Mouse (Mus musculus) stomach, embryonic 14.5 days (tissue): ENCODE results near the gene Proca1. TPM values are rescaled to one million over a fixed set of nuclear protein-coding genes. Genes with fewer than 3 reads are reported as not detected.
A peak's percentile ranks its signal among the peaks of the same experiment; 100 is the strongest.

Source experiments
- ATAC-seq: fragments of 200-750 bp; cut with Nextera tagmentation; 2 replicates; pipeline ENCODE4 v1.8.0; 2017; ENCODE audit warnings: low read depth, moderate TSS enrichment; ENCODE audit not compliant: insufficient number of reproducible peaks, insufficient read depth, low FRiP score
- H3K27ac ChIP-seq: fragments of 300-500 bp; sonication (generic); 2 replicates; pipeline ENCODE4 v1.5.1; 2014; ENCODE audit warnings: mild to moderate bottlenecking, low read length, moderate library complexity, mixed read lengths
- H3K27me3 ChIP-seq: fragments of 300-500 bp; sonication (generic); 2 replicates; pipeline ENCODE4 v1.6.1; 2014; ENCODE audit warnings: low read length, control low read depth, mixed read lengths; ENCODE audit not compliant: control insufficient read depth, insufficient read depth
- H3K36me3 ChIP-seq: fragments of 300-500 bp; sonication (generic); 2 replicates; pipeline ENCODE4 v1.6.1; 2014; ENCODE audit warnings: mild to moderate bottlenecking, control low read depth, low read length, moderate library complexity, mixed read lengths; ENCODE audit not compliant: control insufficient read depth, insufficient read depth
- H3K4me1 ChIP-seq: fragments of 300-500 bp; sonication (generic); 2 replicates; pipeline ENCODE4 v1.6.1; 2014; ENCODE audit warnings: low read length, control low read depth, mixed read lengths; ENCODE audit not compliant: control insufficient read depth, insufficient read depth
- H3K4me2 ChIP-seq: fragments of 300-500 bp; sonication (generic); replicated peaks from 2 replicates; pipeline ENCODE4 v1.6.1; 2014; ENCODE audit warnings: low read depth, low read length, control low read depth
- H3K4me3 ChIP-seq: fragments of 300-500 bp; sonication (generic); 2 replicates; pipeline ENCODE4 v1.5.1; 2014; ENCODE audit warnings: low read depth, low read length, control low read depth
- H3K9ac ChIP-seq: fragments of 300-500 bp; sonication (generic); replicated peaks from 2 replicates; pipeline ENCODE4 v1.6.1; 2014; ENCODE audit warnings: low read depth, mild to moderate bottlenecking, control low read depth, low read length, moderate library complexity, mixed read lengths
- H3K9me3 ChIP-seq: fragments of 300-500 bp; sonication (generic); 2 replicates; pipeline ENCODE4 v1.6.1; 2016; ENCODE audit warnings: low read depth, low read length, control low read depth; ENCODE audit not compliant: control insufficient read depth
- WGBS: fragments of 180-500 bp; shearing (Covaris S2); extraction: QIAGEN DNeasy Blood & Tissue Kit; methylation state at CpG from one replicate; pipeline ENCODE4 v1.1.7; 2014; 5-methylcytosine and 5-hydroxymethylcytosine counted together
- microRNA-seq: library from miRNA; unstranded; fragments of <30 nt; microRNA quantifications from one replicate; pipeline ENCODE4, GENCODE M21; 2016
- polyA plus RNA-seq: library from polyadenylated mRNA; unstranded; fragments of >200 nt; fragmentation: Nextera tagmentation; extraction: Ambion mirVana; gene quantifications from 2 replicates; pipeline ENCODE4 v1.2.1, GENCODE M21; 2014

The Proca1 gene
- polyA plus RNA-seq, 1 experiment from 2014 or later = 2.7 TPM

DNA sequence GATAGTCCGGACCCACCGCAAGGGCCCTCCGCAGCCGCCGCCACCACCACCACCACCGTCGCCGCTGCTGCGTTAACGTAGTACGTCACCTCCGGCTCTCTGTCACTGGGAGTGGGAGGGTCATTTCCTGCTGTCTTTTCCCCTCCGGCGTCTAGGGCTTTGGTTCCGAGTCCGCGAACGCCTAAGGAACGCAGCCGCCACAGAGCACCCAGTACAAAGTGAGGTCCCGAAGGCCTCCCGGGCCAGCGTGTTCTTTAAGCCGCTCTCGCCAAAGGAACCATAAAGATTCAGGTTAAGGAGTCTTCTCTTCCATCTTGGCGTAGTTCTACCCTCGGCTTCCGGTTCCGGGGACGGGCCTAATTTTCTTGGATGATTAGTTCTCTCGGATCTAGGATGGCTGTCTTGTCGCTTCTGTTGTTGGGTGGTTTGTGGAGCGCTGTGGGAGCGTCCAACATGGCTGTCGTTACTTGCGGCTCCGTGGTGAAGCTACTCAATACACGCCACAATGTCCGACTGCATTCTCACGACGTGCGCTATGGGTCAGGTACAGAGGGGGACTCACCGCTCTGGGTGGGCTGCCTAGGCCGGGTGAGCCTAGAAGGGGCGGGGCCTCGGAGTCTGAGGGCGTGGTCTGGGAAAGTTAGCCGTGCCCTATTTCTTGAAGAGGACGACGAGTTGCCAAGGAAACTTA, 52.6 kb downstream of the Proca1 start, which contains the start of the genes Sdf2 and Supt6:
TSS of gene Sdf2 (plus strand) at position 120 of the 691 bp plus-strand sequence.
TSS of gene Supt6 (minus strand) at position 361 of the 691 bp plus-strand sequence.
- peak within 1 kb of the TSS; percentile 97 for H3K27ac ChIP-seq
- no peaks in the 10 kb centered on the region for H3K9me3 ChIP-seq
- H3K27me3 ChIP-seq = no peaks in the 10 kb centered on the region
- H3K36me3 ChIP-seq = peaks cover 3% of the 10 kb centered on the region
- peak within 1 kb of the TSS; percentile 72 for H3K4me2 ChIP-seq
- peaks cover 12% of the 10 kb centered on the region for H3K4me1 ChIP-seq
- WGBS = under 1% methylated on average over 50 of the region's 50 CpGs
- peak within 1 kb of the TSS; percentile 97 for H3K4me3 ChIP-seq
- peak; percentile 89 for ATAC-seq
- H3K9ac ChIP-seq = peak within 1 kb of the TSS; percentile 83

GRCm38 (mm10) chr11:78246318-78247011, 53.3 kb downstream of the Proca1 start:
- Histone ChIP-seq H3K4me1 (peaks cover 12% of the 10 kb centered on the region), H3K27me3 (no peaks in the 10 kb centered on the region), H3K36me3 (peaks cover 8% of the 10 kb centered on the region; the same call in 1 of the 2 replicates), H3K27ac (peak overlapping the region; percentile 97), H3K4me3 (peak overlapping the region; percentile 97), H3K9me3 (no peaks in the 10 kb centered on the region), H3K9ac (peak overlapping the region; percentile 30; the same call in 1 of the 2 replicates), H3K4me2 (peak overlapping the region; percentile 72)
- WGBS = 35% methylated on average over 7 of the region's 7 CpGs
- no peak for ATAC-seq

DNA sequence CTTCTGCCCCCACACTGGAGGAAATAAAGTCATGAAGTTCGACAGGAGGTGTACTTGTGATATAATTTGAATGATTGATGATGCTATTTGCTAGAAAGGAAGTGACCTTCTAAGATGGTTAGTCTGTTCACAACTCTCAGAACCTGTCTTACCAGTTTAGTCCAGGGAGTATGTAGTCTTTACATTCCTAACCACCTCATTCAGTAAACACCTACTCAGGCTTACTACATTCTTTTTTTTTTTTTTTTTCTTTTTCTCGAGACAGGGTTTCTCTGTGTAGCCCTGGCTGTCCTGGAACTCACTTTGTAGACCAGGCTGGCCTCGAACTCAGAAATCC, 53.8 kb downstream of the Proca1 start:
- Histone ChIP-seq H3K9ac (no peak overlapping the region; the same call in 1 of the 2 replicates), H3K4me2 (peak overlapping the region; percentile 72), H3K4me1 (peaks cover 12% of the 10 kb centered on the region), H3K9me3 (no peaks in the 10 kb centered on the region), H3K36me3 (peaks cover 12% of the 10 kb centered on the region; the same call in 1 of the 2 replicates), H3K27me3 (no peaks in the 10 kb centered on the region), H3K27ac (peak overlapping the region; percentile 39; the same call in 1 of the 2 replicates), H3K4me3 (peak overlapping the region; percentile 97; the same call in 1 of the 2 replicates)
- WGBS = 30% methylated on average over 2 of the region's 3 CpGs
- ATAC-seq = peak; percentile 62; the same call in 1 of the 2 replicates

DNA sequence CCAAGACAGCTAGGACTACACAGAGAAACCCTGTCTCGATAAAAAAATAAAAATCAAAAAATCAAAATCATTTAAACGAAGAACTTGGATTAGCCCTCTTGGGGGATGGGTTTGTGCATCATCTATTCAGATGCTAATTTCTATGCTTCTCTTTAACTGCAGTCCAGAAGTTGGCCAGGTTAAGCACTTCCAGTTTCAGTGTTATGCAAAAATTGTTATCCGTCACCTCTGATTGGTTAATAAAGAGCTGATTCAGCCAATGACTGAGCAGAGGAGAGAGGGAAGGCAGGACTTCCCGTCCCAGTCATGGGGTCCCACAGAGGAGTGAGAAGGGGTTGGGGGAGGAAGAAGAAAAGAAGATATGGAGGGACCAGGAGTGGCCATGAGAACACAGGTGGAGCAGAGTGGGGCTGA, 54.5 kb downstream of the Proca1 start:
- 63% methylated on average over 4 of the region's 4 CpGs for WGBS
- H3K9ac ChIP-seq = no peak overlapping the region
- H3K4me1 ChIP-seq = peaks cover 12% of the 10 kb centered on the region
- peak overlapping the region; percentile 39; the same call in 1 of the 2 replicates for H3K27ac ChIP-seq
- ATAC-seq = no peak
- peak overlapping the region; percentile 72; the same call in 1 of the 2 replicates for H3K4me2 ChIP-seq
- H3K4me3 ChIP-seq = no peak overlapping the region
- no peaks in the 10 kb centered on the region for H3K27me3 ChIP-seq
- no peaks in the 10 kb centered on the region for H3K9me3 ChIP-seq
- peaks cover 16% of the 10 kb centered on the region; the same call in 1 of the 2 replicates for H3K36me3 ChIP-seq

Small RNA genes within 50 kb of the gene (microRNA-seq; reads per million reads assigned to microRNA genes)
- gene Mir7653 = not detected

Other genes starting within 250 kb of the Proca1 start
- gene Phf12, start 210.6 kb upstream of the Proca1 start, polyA plus RNA-seq = 16.9 and 22.5 TPM in 2 replicates
- 19.1 and 21.4 TPM in 2 replicates for gene Dhrs13, start 161.1 kb upstream of the Proca1 start, polyA plus RNA-seq
- 54.1 and 60.6 TPM in 2 replicates for gene Flot2, start 155.5 kb upstream of the Proca1 start, polyA plus RNA-seq
- gene Eral1, start 113.0 kb upstream of the Proca1 start, polyA plus RNA-seq = 33.4 and 33.5 TPM in 2 replicates
- 15.2 and 16.4 TPM in 2 replicates for gene Fam222b, start 98.7 kb upstream of the Proca1 start, polyA plus RNA-seq
- gene Traf4, start 27.8 kb upstream of the Proca1 start, polyA plus RNA-seq = 53.5 and 54.7 TPM in 2 replicates
- 16.0 and 17.4 TPM in 2 replicates for gene Nek8, start 16.7 kb upstream of the Proca1 start, polyA plus RNA-seq
- gene Tlcd1, start 16.7 kb upstream of the Proca1 start, polyA plus RNA-seq = 27.1 and 28.0 TPM in 2 replicates
- 1,708 and 1,741 TPM in 2 replicates for gene Rpl23a, start 9.8 kb upstream of the Proca1 start, polyA plus RNA-seq
- gene Rab34, start 5.0 kb upstream of the Proca1 start, polyA plus RNA-seq = 156 and 171 TPM in 2 replicates
- gene Sdf2, start 52.4 kb downstream of the Proca1 start, polyA plus RNA-seq = 101 and 102 TPM in 2 replicates
- 25.3 and 26.2 TPM in 2 replicates for gene Supt6, start 52.6 kb downstream of the Proca1 start, polyA plus RNA-seq
- gene 2610507B11Rik, start 68.4 kb downstream of the Proca1 start, polyA plus RNA-seq = 98.3 and 98.7 TPM in 2 replicates
- gene BC030499, start 97.4 kb downstream of the Proca1 start, polyA plus RNA-seq = 0.17 and 0.32 TPM in 2 replicates
- 40.5 and 44.6 TPM in 2 replicates for gene Spag5, start 108.1 kb downstream of the Proca1 start, polyA plus RNA-seq
- gene Aldoc, start 129.6 kb downstream of the Proca1 start, polyA plus RNA-seq = 18.8 and 21.2 TPM in 2 replicates
- 67.7 and 69.8 TPM in 2 replicates for gene Pigs, start 135.0 kb downstream of the Proca1 start, polyA plus RNA-seq
- gene Unc119, start 150.1 kb downstream of the Proca1 start, polyA plus RNA-seq = 45.9 and 47.5 TPM in 2 replicates
- 0.45 and 0.64 TPM in 2 replicates for gene Foxn1, start 193.2 kb downstream of the Proca1 start, polyA plus RNA-seq
- gene Slc13a2, start 228.8 kb downstream of the Proca1 start, polyA plus RNA-seq = 0.10 TPM in 2 replicates